Mouse (Mus musculus) kidney, embryonic 15.5 days (tissue): ENCODE data around the gene Aass. TPM values are rescaled to one million over a fixed set of nuclear protein-coding genes. Genes with fewer than 3 reads are reported as not detected.

Experiments used
- polyA plus RNA-seq: library from polyadenylated mRNA; unstranded; fragments of >200 nt; fragmentation: Nextera tagmentation; extraction: Ambion mirVana; gene quantifications from 2 replicates; pipeline ENCODE4 v1.2.1, GENCODE M21; 2015

Aass gene
- polyA plus RNA-seq, 1 experiment from 2014 or later = 2.1 TPM

Other genes with a start within 250 kb of the Aass start
- not detected in 2 replicates for gene Fezf1, start 115.4 kb upstream of the Aass start, polyA plus RNA-seq